Mouse (Mus musculus): ENCODE results near the gene Arl3.

GRCm38 (mm10) chr19:46563603-46564002, 9.4 kb downstream of the Arl3 start:
- TF ChIP-seq GATA1 (IDR thresholded peaks at IDR 0.05; ENCODE audit: low read length) = no peak
- no peak for TF ChIP-seq TAL1 (IDR thresholded peaks at IDR 0.05; ENCODE audit: low read length)

Data from erythroblast, embryonic 14.5 days (primary cell).